9 mouse cellular contexts compared by ENCODE assay signal in the genomic region with DNA sequence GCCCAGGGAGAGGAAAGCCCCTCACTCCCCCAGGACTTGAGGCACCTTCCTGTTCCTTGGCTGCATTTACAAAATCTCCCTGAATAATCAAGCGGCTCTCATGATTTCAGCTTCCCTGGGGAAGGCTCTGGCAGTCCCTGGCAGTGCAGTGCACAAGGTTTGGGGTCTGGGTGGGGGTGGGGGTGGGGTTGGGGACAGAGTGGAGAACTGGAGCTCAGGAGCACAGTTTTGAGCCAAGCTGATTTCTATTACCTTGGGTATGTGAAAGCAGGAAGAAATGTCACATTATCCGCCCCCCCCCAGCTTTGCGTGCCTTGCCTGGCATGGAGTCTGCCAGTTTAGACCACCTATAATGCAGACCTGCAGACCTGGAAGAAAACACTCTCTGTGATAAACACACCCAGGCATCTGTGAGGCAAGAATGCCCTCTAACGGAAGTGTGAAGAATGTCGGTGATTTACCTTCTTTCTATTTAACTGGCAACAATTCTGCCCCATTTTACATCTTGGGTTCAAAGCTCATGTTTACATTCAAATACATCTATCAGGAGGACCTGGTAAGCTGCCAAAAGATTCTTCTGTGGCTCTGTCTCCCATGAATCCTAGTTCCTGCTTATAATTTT.
A peak's percentile ranks its signal among the peaks of the same experiment; 100 is the strongest.
DNase-seq lines count a peak whose midpoint lies in the region; ATAC-seq and TF ChIP-seq lines count a peak whose summit lies in the region.
"Had no signal": no experiment of that assay in that cellular context is flagged by ENCODE, and none has a peak within 500 bp of the region (broad histone marks: within the 10 kb centered on the region; RNA-seq: fewer than 3 reads in every experiment).

No protein-coding gene starts in this region.

- ATAC-seq in forebrain, embryonic 15.5 days (replicated peaks) = peak; percentile 50; the same call in 1 of the 2 replicates
- ATAC-seq in midbrain, embryonic 14.5 days (ENCODE audit: low FRiP score, low TSS enrichment) = no peak
- peak; percentile 72; the same call in 1 of the 2 replicates for ATAC-seq in hindbrain, embryonic 15.5 days (ENCODE audit: low FRiP score, low read depth)
- ATAC-seq in stomach, postnatal 0 days (ENCODE audit: low FRiP score, low TSS enrichment) = no peak; the same call in 1 of the 2 replicates

- TF ChIP-seq CTCF in stomach, postnatal 0 days (IDR thresholded peaks at IDR 0.05; ENCODE audit: low read depth) = peak; percentile 77

- no peaks in the 10 kb centered on the region for H3K36me3 ChIP-seq in forebrain, embryonic 15.5 days
- no peaks in the 10 kb centered on the region for H3K36me3 ChIP-seq in forebrain, embryonic 10.5 days (replicated peaks)
- H3K36me3 ChIP-seq in midbrain, embryonic 14.5 days (ENCODE audit: control insufficient read depth, insufficient read depth, low read length) = no peaks in the 10 kb centered on the region
- no peaks in the 10 kb centered on the region for H3K36me3 ChIP-seq in midbrain, embryonic 10.5 days
- no peaks in the 10 kb centered on the region for H3K36me3 ChIP-seq in hindbrain, embryonic 15.5 days
- H3K36me3 ChIP-seq in stomach, postnatal 0 days (ENCODE audit: control insufficient read depth, insufficient read depth, low read length) = no peaks in the 10 kb centered on the region

- DNase-seq in forebrain, embryonic 10.5 days (ENCODE audit: extremely low spot score, low spot score) = no peak
- DNase-seq in midbrain, embryonic 14.5 days = peak; percentile 62
- DNase-seq in midbrain, embryonic 10.5 days (ENCODE audit: low spot score) = no peak
- peak; percentile 30 for DNase-seq in stomach, postnatal 0 days (ENCODE audit: low spot score)
- no peak for DNase-seq in spleen, adult 12 weeks (ENCODE audit: low spot score)
- no peak for DNase-seq in ovary, adult 18-20 months (ENCODE audit: low spot score)

- no peak for TF ChIP-seq EP300 in stomach, postnatal 0 days (optimal IDR thresholded peaks at IDR 0.05)

- 46% methylated on average over 5 of the region's 5 CpGs for WGBS in forebrain, embryonic 15.5 days
- 54% methylated on average over 5 of the region's 5 CpGs for WGBS in forebrain, embryonic 10.5 days
- 57% methylated on average over 5 of the region's 5 CpGs for WGBS in midbrain, embryonic 14.5 days
- 53% methylated on average over 5 of the region's 5 CpGs for WGBS in midbrain, embryonic 10.5 days
- WGBS in hindbrain, embryonic 15.5 days = 53% methylated on average over 5 of the region's 5 CpGs
- 28% methylated on average over 5 of the region's 5 CpGs for WGBS in stomach, postnatal 0 days

- H3K9ac ChIP-seq in forebrain, embryonic 15.5 days (replicated peaks) = no peak overlapping the region
- no peak overlapping the region for H3K9ac ChIP-seq in midbrain, embryonic 14.5 days (replicated peaks; ENCODE audit: low read length)
- H3K9ac ChIP-seq in hindbrain, embryonic 15.5 days = no peak overlapping the region
- no peak overlapping the region for H3K9ac ChIP-seq in stomach, postnatal 0 days (ENCODE audit: low read length)

- H3K4me3 ChIP-seq in forebrain, embryonic 15.5 days = no peak overlapping the region
- no peak overlapping the region for H3K4me3 ChIP-seq in forebrain, embryonic 10.5 days
- no peak overlapping the region for H3K4me3 ChIP-seq in midbrain, embryonic 14.5 days (replicated peaks; ENCODE audit: low read depth, low read length)
- H3K4me3 ChIP-seq in midbrain, embryonic 10.5 days = no peak overlapping the region
- no peak overlapping the region for H3K4me3 ChIP-seq in hindbrain, embryonic 15.5 days
- H3K4me3 ChIP-seq in stomach, postnatal 0 days (ENCODE audit: low read depth, low read length) = no peak overlapping the region
- H3K4me3 ChIP-seq: megakaryocyte, embryonic 14.5 days had no signal

- H3K4me2 ChIP-seq in forebrain, embryonic 15.5 days (replicated peaks) = no peak overlapping the region
- H3K4me2 ChIP-seq in midbrain, embryonic 14.5 days (ENCODE audit: low read length) = no peak overlapping the region
- no peak overlapping the region for H3K4me2 ChIP-seq in hindbrain, embryonic 15.5 days
- H3K4me2 ChIP-seq in stomach, postnatal 0 days (replicated peaks; ENCODE audit: low read depth) = no peak overlapping the region

- no peaks in the 10 kb centered on the region for H3K27me3 ChIP-seq in forebrain, embryonic 15.5 days
- no peaks in the 10 kb centered on the region for H3K27me3 ChIP-seq in forebrain, embryonic 10.5 days (ENCODE audit: poor library complexity, severe bottlenecking)
- no peaks in the 10 kb centered on the region for H3K27me3 ChIP-seq in midbrain, embryonic 14.5 days (ENCODE audit: control insufficient read depth, insufficient read depth, low read length)
- H3K27me3 ChIP-seq in midbrain, embryonic 10.5 days (ENCODE audit: low read depth, poor library complexity, severe bottlenecking) = no peaks in the 10 kb centered on the region
- no peaks in the 10 kb centered on the region for H3K27me3 ChIP-seq in hindbrain, embryonic 15.5 days
- no peaks in the 10 kb centered on the region for H3K27me3 ChIP-seq in stomach, postnatal 0 days (ENCODE audit: control insufficient read depth, insufficient read depth, low read length)

- no peak overlapping the region for H3K27ac ChIP-seq in forebrain, embryonic 15.5 days (replicated peaks)
- no peak overlapping the region for H3K27ac ChIP-seq in forebrain, embryonic 10.5 days
- no peak overlapping the region for H3K27ac ChIP-seq in midbrain, embryonic 14.5 days (replicated peaks; ENCODE audit: low read depth, low read length)
- H3K27ac ChIP-seq in midbrain, embryonic 10.5 days (replicated peaks) = no peak overlapping the region
- no peak overlapping the region for H3K27ac ChIP-seq in hindbrain, embryonic 15.5 days (replicated peaks)
- H3K27ac ChIP-seq in stomach, postnatal 0 days (replicated peaks) = no peak overlapping the region

- peaks cover 4% of the 10 kb centered on the region for H3K4me1 ChIP-seq in forebrain, embryonic 15.5 days
- H3K4me1 ChIP-seq in forebrain, embryonic 10.5 days = no peaks in the 10 kb centered on the region
- no peaks in the 10 kb centered on the region for H3K4me1 ChIP-seq in midbrain, embryonic 14.5 days (ENCODE audit: control insufficient read depth, insufficient read depth, low read length)
- no peaks in the 10 kb centered on the region for H3K4me1 ChIP-seq in midbrain, embryonic 10.5 days
- no peaks in the 10 kb centered on the region for H3K4me1 ChIP-seq in hindbrain, embryonic 15.5 days (replicated peaks)
- no peaks in the 10 kb centered on the region for H3K4me1 ChIP-seq in stomach, postnatal 0 days (replicated peaks; ENCODE audit: control insufficient read depth, insufficient read depth)
- H3K4me1 ChIP-seq: megakaryocyte, embryonic 14.5 days had no signal

- no peaks in the 10 kb centered on the region for H3K9me3 ChIP-seq in forebrain, embryonic 15.5 days
- no peaks in the 10 kb centered on the region for H3K9me3 ChIP-seq in forebrain, embryonic 10.5 days
- no peaks in the 10 kb centered on the region for H3K9me3 ChIP-seq in midbrain, embryonic 14.5 days (ENCODE audit: control insufficient read depth, low read length)
- H3K9me3 ChIP-seq in midbrain, embryonic 10.5 days (replicated peaks) = no peaks in the 10 kb centered on the region
- no peaks in the 10 kb centered on the region for H3K9me3 ChIP-seq in hindbrain, embryonic 15.5 days
- no peaks in the 10 kb centered on the region for H3K9me3 ChIP-seq in stomach, postnatal 0 days (ENCODE audit: control insufficient read depth, low read length)
- H3K9me3 ChIP-seq: megakaryocyte, embryonic 14.5 days had no signal

Comparison
In these comparisons a context has a peak if more than half of its experiments do, and no peak if none do; other contexts are left out.
1. DNase-seq: peak in midbrain, embryonic 14.5 days (single experiment) and stomach, postnatal 0 days (single experiment); none in forebrain, embryonic 10.5 days (single experiment), midbrain, embryonic 10.5 days (single experiment), spleen, adult 12 weeks (single experiment) and ovary, adult 18-20 months (single experiment).
2. ATAC-seq: peak in forebrain, embryonic 15.5 days (single experiment) and hindbrain, embryonic 15.5 days (single experiment); none in midbrain, embryonic 14.5 days (single experiment) and stomach, postnatal 0 days (single experiment).